Mouse (Mus musculus) right cerebral cortex, postnatal 4 days (tissue): ENCODE data around the gene Ang.

ENCODE experiments used
- DNase-seq: peaks from one replicate; pipeline ENCODE4 v3.0.0-alpha.2; 2022

The Ang gene

GRCm38 (mm10) chr14:51088970-51089673 lies 1.8 kb upstream of the Ang start:
- DNase-seq, result peak; percentile 96

GRCm38 (mm10) chr14:51089674-51090076 lies 1.3 kb upstream of the Ang start:
- no peak for DNase-seq

DNA sequence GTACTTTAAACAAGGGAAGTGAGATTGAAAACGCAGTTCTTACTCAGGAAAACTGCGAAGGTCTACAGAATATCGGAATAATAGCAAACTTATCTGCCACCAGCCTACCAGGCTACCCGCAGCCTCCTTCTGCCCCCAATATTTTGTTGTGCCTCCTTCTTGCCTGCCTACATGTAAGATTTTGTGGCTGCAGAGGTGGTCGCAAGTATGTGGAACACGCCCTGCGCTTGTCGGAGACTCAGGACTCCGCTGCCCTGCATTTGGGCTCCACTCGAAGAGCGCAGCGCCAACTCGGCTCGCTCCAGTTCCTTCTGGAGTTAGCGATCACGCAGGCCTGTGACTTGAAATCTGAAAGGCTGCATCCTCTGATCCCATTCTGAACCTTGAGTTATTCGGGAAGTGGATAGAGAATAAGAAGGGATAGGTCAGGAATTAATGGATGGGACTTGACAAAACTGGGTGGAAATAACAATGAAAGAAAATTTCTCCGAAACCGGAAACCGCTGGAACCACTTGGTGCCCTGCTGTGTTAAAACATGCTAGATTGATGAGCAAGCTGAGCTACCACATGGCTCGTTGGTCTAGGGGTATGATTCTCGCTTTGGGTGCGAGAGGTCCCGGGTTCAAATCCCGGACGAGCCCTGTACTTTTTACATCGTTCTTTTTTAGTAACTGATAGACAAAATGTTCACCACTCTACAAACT lies 721 bp upstream of the Ang start:
- DNase-seq, result peak; percentile 81

DNA sequence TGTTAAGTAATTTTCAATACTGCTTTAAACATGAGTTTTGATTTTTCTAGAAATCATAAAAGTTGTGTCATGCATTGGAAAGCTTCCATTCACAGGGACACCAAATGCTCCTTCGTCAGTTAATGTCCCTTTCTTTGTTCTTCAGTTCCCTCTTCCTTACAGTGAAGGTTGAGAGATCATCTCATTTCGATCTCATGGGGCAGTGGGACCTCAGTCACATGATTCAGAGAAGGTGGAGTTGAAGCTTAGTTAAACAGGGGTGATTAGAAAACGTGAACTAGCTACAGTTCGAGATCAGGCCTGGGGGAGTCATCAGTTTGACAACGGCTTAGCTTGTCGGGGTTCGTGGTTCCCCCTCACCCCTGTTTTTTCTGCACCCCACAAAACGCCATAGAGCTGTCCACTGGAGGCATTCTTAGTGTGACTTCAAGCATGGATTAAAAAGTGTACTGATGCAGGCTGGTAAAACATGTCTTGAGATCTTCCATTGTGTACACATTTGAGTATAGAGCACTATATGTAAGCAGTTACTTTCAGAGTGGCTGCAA lies 1.2 kb downstream of the Ang start:
- DNase-seq, result no peak

DNA sequence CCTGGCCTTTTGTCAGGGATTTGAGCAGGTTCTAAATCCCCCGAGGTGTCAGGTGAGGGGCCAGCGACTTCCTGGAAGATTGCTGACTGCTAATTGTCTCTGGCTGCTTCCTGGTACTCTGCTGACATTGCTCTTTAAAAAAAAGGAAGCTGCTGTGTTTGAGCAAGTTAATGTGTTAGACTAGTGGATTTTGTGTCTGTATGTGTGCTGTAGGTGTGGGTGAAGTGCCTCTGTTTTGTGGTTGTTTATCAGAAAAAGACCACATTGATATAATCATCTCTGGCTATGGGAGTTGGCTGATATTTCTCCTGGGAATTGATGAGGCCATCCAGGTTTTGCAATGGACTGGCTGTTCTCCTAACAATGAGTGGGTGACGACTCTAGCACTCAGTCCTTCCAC lies 2.5 kb downstream of the Ang start:
- DNase-seq, result no peak

GRCm38 (mm10) chr14:51094096-51094875 lies 3.3 kb downstream of the Ang start:
- DNase-seq, result no peak

- no peak for DNase-seq
Measured at GRCm38 (mm10) chr14:51094921-51095320, 4.0 kb downstream of the Ang start.

- no peak for DNase-seq
Measured at GRCm38 (mm10) chr14:51095736-51096524, 5.0 kb downstream of the Ang start.

DNA sequence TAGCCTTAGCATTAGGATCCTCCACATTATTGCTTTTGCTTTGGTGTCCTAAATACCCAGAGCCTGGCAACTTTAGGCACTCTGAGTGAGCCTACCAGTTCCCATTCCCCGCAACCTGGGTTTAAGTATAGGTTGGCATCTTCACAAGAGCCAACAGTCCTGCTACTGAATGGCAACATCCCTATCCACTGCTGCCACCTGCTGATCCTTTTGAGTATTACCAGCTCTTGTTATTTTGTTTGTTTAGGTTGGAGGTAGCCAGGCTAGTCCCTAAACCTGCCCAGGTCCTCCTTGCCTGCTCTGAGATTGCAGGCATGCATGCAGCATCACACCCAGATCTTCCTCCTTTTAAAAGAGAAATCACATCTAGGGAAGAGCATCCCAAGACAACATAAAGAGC lies 7.3 kb downstream of the Ang start:
- DNase-seq, result peak; percentile 74

- DNase-seq, result no peak
Measured at GRCm38 (mm10) chr14:51098921-51099320, 8.0 kb downstream of the Ang start.

DNA sequence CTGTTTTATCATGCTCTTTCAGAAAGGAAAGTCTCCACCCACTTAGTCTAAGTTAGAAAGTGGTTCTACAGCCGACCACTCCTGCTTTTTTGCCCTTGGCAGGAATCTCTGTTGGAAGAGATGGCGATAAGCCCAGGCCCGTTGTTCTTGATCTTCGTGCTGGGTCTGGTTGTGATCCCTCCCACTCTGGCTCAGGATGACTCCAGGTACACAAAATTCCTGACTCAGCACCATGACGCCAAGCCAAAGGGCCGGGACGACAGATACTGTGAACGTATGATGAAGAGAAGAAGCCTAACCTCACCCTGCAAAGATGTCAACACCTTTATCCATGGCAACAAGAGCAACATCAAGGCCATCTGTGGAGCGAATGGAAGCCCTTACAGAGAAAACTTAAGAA lies 10.3 kb downstream of the Ang start:
- no peak for DNase-seq

DNA sequence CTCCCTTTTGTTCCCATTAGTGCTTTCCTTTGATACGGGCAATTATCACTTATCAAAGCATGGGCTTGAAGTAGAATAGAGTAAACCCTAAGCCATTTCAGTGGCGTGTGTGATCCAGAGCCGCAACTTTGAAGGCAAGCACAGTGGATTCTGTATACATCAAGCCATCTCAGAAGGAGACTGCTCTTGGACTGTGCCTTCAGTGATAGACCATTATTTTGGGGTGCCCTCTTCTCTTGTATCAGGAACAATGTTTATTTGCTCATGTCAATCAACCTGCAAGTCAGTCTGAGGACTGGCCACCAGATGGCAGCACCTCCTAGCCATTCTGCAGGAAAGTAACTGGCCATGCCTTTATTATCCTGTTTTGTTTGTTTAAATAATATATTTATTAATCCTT lies 12.3 kb downstream of the Ang start:
- DNase-seq, result peak; percentile 86

- DNase-seq, result no peak
Measured at GRCm38 (mm10) chr14:51104366-51104765, 13.4 kb downstream of the Ang start.

DNA sequence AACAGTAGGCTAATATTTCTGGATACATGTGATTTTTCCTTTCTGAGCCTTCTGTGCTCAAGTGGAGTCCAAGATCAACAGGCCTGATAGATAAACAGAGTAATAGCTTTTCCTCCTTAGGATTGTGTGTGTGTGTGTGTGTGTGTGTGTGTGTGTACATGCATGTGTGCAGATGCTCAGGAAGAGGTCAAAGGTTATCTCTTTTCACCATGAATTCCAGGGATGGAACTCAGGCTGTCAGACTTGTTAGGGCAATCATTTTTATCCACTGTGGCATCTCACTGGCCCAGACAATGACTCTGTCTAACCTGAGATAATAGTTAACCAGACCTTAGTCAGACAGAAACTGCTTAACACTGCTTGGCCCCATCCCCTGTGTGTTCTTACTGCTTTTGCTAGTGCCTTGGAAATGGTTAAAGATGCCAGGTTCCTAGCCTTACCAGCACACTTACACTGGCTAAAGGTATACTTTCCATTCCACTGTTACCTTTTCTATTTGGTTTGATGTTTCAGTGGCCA lies 15.6 kb downstream of the Ang start:
- no peak for DNase-seq

DNA sequence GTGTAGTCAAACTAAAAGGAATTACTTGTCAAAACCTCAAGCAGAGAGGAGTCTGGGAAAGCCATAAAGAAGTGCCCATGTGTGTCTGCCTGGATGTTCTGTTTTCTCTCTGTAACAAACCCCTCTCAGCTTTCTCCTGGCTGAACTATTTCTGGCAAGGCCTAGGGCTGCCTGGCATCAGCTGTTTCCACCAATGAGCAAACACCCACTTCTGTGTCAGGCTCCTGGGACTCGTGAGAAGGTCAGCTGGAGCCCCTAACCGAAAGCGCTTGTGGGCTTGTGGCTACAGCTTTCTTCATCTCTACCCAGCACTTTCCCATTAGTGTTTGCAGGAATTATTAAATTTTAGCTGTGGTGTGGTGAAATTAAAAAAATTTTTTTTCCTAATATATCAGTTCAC lies 21.0 kb downstream of the Ang start:
- no peak for DNase-seq

- no peak for DNase-seq
Measured at GRCm38 (mm10) chr14:51113476-51113875, 22.5 kb downstream of the Ang start.

DNA sequence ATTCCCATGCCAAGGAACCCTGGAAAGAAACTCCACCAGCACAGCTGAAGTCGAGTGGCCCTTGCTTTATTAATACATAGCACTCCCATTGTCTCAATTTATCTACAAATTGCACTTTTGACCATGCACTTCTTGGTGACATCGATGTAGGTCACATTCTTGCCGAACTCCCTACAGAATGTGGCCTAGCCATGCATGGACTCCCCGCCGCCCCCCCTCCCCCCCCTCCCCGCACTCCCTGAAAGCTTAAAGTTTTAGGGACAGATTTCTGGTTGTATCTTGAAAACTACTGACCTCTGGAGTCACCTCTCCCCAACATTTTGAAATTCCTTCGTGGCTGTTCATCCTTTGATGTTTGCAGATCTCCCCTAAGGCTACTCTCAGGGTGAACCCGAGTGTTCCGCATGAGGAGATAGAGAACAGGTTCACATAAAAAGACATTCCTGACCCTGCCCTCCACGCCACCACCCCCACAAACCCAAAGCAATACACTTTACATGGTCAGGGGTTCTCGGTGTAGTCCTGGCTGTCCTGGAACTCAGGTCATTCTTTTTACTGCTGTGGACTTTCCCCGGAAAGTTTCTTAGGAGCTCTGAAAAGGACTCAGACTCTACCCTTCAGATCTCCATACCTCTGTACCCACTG lies 23.1 kb downstream of the Ang start, which contains the start of gene Eddm3b:
Gene Eddm3b (plus strand): TSS at position 511 of the 645 bp plus-strand sequence.
- no peak for DNase-seq

DNA sequence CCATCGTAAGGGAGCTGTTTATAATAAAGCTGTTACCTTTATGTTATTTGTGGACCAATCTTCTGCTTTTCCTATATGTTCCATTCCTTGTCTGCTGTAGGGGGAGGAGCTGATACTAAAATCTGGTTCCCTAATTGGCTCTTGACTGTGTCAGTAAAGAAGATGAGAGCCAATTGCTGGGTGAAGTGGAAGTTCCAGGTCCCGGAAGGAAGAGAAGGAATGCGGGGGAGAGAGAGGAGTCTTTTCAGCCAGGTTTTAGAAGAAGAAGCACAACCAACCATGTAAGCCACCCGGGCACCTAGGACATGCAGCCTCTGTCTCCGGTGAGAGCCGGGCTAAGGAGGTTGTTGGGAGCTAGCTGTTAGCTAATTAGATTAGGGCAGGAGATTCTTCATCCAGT lies 34.7 kb downstream of the Ang start:
- DNase-seq, result no peak

- no peak for DNase-seq
Measured at GRCm38 (mm10) chr14:51127648-51128258, 36.8 kb downstream of the Ang start.

GRCm38 (mm10) chr14:51128775-51129623 lies 38.0 kb downstream of the Ang start:
- DNase-seq, result no peak

DNA sequence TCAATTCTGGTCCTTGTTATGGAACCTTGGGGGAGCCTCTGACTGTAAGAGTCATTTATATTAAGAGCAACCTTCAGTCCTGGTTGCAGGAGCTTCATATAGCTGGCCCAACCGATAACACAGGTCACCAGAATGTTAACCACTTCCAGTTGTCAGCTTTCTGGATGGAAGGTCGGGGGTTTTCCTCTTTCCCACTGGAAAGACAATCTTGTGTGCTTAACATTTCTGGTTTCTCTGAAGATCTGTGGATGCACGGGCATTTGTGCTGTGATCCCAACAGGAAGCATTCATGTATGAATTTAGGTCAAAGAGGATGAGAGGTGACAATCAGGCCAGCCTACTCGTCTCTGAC lies 38.6 kb downstream of the Ang start:
- no peak for DNase-seq
